Mouse (Mus musculus): Measurements from ENCODE around the gene Irf2bp2. TPM values are rescaled to one million over a fixed set of nuclear protein-coding genes. Genes with fewer than 3 reads are reported as not detected.
A peak's percentile ranks its signal among the peaks of the same experiment; 100 is the strongest.

Gene Irf2bp2
- polyA plus RNA-seq, 1 experiment from 2014 or later = 6.5 TPM

DNA sequence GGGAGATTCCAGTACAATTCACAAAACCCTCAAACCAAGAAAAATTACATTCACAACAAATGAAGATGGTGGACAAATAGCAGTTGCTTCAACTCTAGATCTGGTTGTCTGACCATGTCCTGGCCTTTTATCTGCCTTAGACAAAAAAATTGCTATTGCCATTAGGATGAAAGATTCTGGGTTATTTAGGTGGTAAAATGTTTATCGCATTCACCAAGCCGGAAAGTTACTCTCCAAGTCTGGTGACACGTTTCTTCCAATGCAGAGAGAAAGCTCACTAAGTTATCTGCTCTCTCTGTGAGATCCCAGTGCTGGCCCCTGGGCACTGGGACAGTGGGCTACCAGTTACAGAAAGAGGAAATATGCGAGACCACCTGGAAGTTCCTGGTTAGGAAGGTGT, 5.5 kb upstream of the Irf2bp2 start:
- H3K4me3 ChIP-seq = no peak overlapping the region
- 74% methylated on average over 4 of the region's 4 CpGs for WGBS
- H3K27ac ChIP-seq = peak overlapping the region; percentile 42; the same call in 1 of the 2 replicates
- H3K36me3 ChIP-seq = no peaks in the 10 kb centered on the region
- H3K27me3 ChIP-seq (ENCODE audit: insufficient read depth, poor library complexity, severe bottlenecking) = no peaks in the 10 kb centered on the region
- peaks cover 75% of the 10 kb centered on the region for H3K4me1 ChIP-seq
- no peak for DNase-seq (ENCODE audit: low spot score)
- no peaks in the 10 kb centered on the region for H3K9me3 ChIP-seq

DNA sequence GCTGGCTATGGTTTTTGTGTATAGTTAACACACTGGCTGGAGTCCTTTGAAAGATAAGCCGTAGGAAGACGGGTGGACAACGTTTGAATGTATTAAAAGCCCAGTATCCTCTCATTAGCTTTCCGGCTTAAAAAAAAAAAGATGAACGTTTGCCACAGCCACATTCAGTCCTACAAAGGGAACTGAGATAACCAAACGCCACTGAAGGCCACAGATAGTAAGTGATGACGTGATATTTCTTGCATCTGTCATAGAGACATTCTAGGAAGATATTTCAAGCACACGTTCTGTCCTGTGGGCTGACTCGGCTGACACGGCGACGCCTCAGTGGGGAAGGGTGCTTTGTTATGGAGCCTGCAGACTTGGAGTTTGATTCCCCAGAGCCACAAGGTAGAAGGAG, 4.4 kb upstream of the Irf2bp2 start:
- H3K9me3 ChIP-seq = no peaks in the 10 kb centered on the region
- WGBS = 11% methylated on average over 12 of the region's 12 CpGs
- no peak for DNase-seq (ENCODE audit: low spot score)
- H3K36me3 ChIP-seq = no peaks in the 10 kb centered on the region
- H3K4me3 ChIP-seq = peak overlapping the region; percentile 22; the same call in 1 of the 2 replicates
- H3K27me3 ChIP-seq (ENCODE audit: insufficient read depth, poor library complexity, severe bottlenecking) = no peaks in the 10 kb centered on the region
- peak overlapping the region; percentile 100 for H3K27ac ChIP-seq
- H3K4me1 ChIP-seq = peaks cover 69% of the 10 kb centered on the region

DNA sequence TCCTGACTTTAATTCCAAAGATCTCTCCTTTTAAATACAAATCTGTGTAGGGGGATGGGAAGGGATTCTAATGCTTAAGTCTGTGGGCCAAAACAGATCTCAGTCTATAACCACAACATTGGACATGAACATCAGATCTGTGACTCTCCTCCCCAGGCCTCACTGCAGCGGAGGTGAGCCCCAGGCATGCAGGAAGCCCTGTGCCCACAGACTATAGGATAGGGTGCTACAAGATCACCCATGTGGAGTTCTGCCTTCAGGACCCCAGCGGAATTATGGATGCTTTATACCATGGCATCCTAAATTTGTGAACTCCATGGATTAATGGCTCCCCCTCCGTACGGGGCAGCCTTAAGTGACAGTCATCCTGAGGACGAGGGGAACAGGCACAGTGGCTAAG, 2.9 kb upstream of the Irf2bp2 start:
- Histone ChIP-seq H3K36me3 (0 out of 2 replicates have a peak, but pooled peaks cover 8% of the 10 kb centered on the region), H3K4me3 (peak overlapping the region; percentile 100), H3K9me3 (no peaks in the 10 kb centered on the region), H3K27ac (peak overlapping the region; percentile 100), H3K27me3 (ENCODE audit: insufficient read depth, poor library complexity, severe bottlenecking) (no peaks in the 10 kb centered on the region), H3K4me1 (peaks cover 59% of the 10 kb centered on the region)
- DNase-seq (ENCODE audit: low spot score) = no peak
- 81% methylated on average over 5 of the region's 5 CpGs for WGBS

DNA sequence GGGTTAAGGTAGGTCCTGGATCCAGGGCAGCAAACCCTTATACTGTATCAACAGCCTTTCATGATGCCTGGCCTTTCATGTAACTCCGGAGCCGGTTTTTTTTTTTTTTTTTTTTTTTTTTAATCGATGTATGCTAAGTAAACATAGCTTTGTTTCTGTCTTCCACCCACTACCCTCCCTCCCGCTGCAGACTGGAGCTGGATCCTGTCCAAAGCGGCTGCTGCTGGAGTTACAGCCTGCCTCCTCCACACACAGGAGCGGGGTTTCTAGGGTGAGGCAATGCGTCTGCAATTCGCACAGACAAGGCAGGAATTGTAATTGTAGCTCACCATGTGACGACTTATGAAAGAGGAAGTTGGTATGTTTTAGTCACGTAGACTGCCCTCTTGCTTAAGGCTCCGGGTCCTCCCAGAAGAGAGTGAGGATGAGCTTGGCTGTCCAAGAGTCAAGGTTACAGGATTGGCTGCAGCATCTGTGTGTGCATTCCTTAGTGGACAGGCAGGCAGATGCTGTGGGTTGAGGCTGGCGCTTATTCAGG, 2.4 kb upstream of the Irf2bp2 start:
- Histone ChIP-seq H3K27ac (peak overlapping the region; percentile 100), H3K4me1 (peaks cover 57% of the 10 kb centered on the region), H3K27me3 (ENCODE audit: insufficient read depth, poor library complexity, severe bottlenecking) (no peaks in the 10 kb centered on the region), H3K36me3 (peaks cover 12% of the 10 kb centered on the region), H3K4me3 (peak overlapping the region; percentile 100), H3K9me3 (no peaks in the 10 kb centered on the region)
- peak; percentile 95 for DNase-seq (ENCODE audit: low spot score)
- 12% methylated on average over 12 of the region's 12 CpGs for whole genome bisulfite sequencing

DNA sequence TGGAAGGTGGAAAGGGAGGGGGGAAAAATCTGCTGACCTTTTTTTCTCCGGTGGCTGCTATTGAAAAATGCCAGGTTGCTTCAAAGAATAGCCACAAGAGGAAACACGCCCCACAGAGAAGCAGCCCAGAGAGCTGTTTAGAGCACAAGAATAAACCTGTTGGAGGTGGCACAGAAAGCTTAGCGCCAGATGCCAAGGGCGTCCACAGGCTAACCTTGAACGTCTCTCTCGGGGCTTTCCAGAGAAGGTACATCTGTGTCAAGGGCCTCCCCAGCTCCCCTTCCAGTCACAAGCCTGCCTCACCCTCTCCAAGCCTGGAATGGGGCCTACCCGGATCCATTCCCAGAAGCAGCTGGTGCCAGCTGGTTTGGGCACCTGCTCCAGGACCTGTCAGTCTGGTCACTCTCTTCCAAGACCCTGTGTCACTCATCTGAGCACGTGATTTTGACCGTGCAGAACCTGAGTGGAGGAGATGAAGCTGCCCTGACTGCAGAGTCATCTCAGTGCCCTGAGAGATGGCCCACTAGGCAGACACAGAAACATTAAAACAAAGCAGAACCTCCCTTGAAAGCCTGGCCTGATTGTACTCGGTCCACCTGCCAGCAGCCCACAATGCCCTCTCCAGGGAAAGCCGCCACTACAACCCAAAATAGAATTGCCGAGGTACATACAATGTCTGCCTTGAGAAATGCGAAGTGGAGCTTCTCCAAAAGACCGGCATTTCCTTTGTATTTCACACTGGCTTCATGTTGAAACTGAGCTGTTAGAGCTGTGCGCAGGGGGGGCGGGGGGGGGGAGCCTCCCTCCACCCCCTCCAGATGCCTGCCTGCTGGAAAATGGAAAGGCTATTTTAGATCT, 1.6 kb upstream of the Irf2bp2 start:
- WGBS = 21% methylated on average over 16 of the region's 16 CpGs
- Histone ChIP-seq H3K27me3 (ENCODE audit: insufficient read depth, poor library complexity, severe bottlenecking) (no peaks in the 10 kb centered on the region), H3K36me3 (peaks cover 15% of the 10 kb centered on the region), H3K4me3 (peak overlapping the region; percentile 100), H3K4me1 (peaks cover 53% of the 10 kb centered on the region), H3K27ac (peak overlapping the region; percentile 100), H3K9me3 (no peaks in the 10 kb centered on the region)
- peak; percentile 81 for DNase-seq (ENCODE audit: low spot score)

DNA sequence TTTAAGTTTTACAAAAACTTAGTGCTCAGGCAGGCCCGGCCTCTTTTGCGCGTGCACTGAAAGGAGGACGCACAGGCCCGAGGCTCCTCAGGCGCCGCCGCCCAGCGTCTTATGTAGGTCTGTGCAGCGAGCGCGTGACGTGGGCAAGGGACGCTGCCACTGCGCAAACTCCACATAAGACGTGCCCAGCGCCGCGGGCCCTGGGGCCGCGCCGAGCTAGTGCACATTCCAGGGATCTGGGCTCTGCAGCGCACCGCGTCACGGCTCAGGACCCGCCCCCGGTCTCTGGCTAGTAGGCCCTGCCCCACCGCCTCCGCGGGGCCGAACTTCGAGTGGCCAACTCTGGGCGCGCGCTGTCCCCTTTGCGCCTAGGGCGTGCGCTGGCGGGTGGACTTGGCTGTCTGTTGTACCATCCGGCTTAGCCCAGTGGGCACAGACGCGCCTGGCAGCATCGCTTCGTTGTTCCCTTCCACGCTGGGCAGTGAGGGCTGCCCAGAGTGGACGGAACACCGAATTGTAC, 755 bp upstream of the Irf2bp2 start:
- WGBS = under 1% methylated on average over 48 of the region's 48 CpGs
- H3K4me1 ChIP-seq = peaks cover 56% of the 10 kb centered on the region
- peaks cover 22% of the 10 kb centered on the region for H3K36me3 ChIP-seq
- no peaks in the 10 kb centered on the region for H3K9me3 ChIP-seq
- peak overlapping the region; percentile 100 for H3K27ac ChIP-seq
- H3K4me3 ChIP-seq = peak overlapping the region; percentile 100
- H3K27me3 ChIP-seq (ENCODE audit: insufficient read depth, poor library complexity, severe bottlenecking) = no peaks in the 10 kb centered on the region
- peak; percentile 99 for DNase-seq (ENCODE audit: low spot score)

DNA sequence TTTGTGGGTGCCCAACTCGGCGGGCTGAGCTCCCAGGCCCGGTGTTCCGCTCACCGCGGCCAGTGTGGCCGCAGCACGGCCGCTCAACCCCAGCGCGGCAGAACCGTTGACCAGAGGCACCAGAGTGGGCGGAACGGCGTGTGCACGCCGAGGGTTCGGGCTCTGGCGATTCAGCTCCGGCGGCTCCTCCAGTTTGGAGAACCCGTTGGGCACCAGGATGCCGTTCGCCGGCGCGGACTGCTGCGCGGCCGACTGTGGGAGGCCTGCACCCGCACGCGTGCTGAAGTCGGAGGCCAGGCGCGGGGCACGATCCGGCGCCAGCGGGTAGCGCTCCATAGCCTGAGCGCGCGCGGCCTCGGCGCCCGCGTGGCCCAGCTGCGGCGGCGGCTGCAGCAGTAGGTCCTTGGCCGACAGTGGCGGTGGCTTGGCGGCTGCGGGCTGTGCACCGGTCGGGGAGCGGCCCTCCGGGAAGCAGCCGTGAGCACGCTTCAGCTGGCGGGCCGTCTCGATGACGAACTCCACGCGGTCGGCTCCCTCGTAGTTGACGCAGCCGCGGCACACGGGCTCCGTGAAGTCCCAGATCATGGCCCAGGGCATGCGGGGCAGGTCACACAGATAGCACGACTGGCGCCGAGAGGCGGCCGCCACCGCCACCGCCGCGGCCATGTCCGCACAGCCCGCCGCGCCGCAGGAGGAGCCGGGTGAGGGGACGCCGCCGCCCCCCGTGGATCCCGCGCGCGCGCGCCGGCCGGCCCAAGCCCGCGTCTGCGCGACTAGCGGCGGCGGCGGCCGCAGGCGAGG, 815 bp downstream of the Irf2bp2 start:
- peak overlapping the region; percentile 100 for H3K27ac ChIP-seq
- no peaks in the 10 kb centered on the region for H3K27me3 ChIP-seq (ENCODE audit: insufficient read depth, poor library complexity, severe bottlenecking)
- peak overlapping the region; percentile 100 for H3K4me3 ChIP-seq
- peaks cover 56% of the 10 kb centered on the region for H3K4me1 ChIP-seq
- DNase-seq (ENCODE audit: low spot score) = no peak
- no peaks in the 10 kb centered on the region for H3K9me3 ChIP-seq
- H3K36me3 ChIP-seq = peaks cover 25% of the 10 kb centered on the region
- WGBS = 7% methylated on average over 113 of the region's 113 CpGs

DNA sequence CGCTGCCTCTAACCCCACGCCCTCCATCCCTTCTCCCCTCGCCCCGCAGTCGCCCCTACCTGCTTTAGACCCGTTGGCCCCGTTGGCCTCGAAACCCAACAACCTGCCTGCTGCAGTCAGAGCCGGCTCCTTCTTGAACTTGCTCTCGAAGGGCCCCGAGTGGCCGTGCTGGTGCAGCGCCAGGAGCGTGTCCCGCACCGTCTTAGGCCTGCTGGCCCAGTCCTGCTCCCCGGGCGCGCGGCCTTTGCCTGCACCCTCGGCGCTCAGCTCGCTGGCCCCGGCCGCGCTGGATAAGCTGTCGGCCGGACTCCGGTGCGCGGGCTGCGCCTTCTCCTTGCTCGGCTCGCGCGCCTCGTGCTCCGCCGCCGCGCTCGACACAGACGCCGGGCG, 1.4 kb downstream of the Irf2bp2 start:
- H3K27me3 ChIP-seq (ENCODE audit: insufficient read depth, poor library complexity, severe bottlenecking) = no peaks in the 10 kb centered on the region
- H3K4me3 ChIP-seq = peak overlapping the region; percentile 100
- no peak for DNase-seq (ENCODE audit: low spot score)
- peak overlapping the region; percentile 100 for H3K27ac ChIP-seq
- H3K9me3 ChIP-seq = no peaks in the 10 kb centered on the region
- peaks cover 25% of the 10 kb centered on the region for H3K36me3 ChIP-seq
- WGBS = under 1% methylated on average over 37 of the region's 45 CpGs
- H3K4me1 ChIP-seq = peaks cover 56% of the 10 kb centered on the region

DNA sequence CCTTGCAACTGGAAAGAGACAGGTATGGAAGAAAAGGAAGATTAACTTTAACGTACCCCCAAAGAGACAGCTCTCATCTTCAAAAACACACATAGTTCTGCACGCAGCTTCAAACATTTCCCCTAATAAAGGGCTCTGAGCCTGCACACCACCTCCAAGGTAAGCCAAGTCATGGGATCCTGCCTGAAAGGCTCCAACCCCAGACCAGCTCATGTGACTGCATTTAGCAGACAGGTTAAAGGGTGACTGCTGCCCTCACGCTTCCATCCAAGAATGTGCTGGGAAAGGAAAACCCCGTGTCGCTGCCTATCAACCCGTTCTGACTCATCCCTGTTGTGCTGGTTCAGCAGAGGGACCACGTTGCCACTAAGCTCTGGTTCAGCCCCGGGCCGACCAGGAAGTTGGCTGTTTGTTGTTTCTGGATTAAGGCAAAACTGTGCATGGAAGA, 1.9 kb downstream of the Irf2bp2 start:
- Histone ChIP-seq H3K36me3 (peaks cover 28% of the 10 kb centered on the region), H3K9me3 (no peaks in the 10 kb centered on the region), H3K4me3 (peak overlapping the region; percentile 100), H3K4me1 (peaks cover 54% of the 10 kb centered on the region), H3K27ac (peak overlapping the region; percentile 100), H3K27me3 (ENCODE audit: insufficient read depth, poor library complexity, severe bottlenecking) (no peaks in the 10 kb centered on the region)
- WGBS = under 1% methylated on average over 9 of the region's 9 CpGs
- peak; percentile 86 for DNase-seq (ENCODE audit: low spot score)

DNA sequence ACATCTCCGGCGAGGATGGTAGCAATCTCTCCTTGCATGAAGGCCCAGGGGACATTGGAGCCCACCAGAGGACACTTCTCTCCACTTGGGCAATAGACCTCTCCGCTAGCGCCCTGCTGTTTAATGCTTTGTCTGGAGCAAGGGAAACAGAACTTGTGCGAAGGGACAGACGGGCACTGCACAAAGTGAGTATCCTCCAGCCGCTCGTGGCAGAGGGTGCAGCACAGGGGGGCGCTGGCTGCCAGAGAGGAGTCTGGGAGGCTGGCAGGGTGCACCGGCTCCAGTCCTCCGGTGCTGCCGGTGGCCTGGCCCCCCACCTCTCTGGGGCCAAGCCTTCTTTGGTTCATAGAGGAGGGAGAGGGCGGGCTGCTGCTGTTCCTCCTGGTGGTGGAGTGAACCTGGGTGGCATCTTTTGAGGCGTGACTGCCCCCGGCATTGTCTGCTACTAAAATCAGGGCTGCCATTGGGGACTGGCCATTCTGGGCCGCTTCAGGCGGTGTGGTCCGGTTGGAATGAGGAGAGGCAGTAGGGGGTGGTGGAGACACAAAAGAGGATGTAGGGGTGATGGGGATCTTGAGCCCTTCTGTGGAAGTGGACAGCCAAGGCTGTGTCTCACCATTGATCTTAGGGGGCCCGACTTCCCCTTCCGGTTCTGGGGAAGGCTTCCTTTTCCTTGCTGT, 2.5 kb downstream of the Irf2bp2 start:
- Histone ChIP-seq H3K9me3 (no peaks in the 10 kb centered on the region), H3K36me3 (peaks cover 32% of the 10 kb centered on the region), H3K27ac (peak overlapping the region; percentile 100), H3K4me3 (peak overlapping the region; percentile 100), H3K4me1 (peaks cover 50% of the 10 kb centered on the region), H3K27me3 (ENCODE audit: insufficient read depth, poor library complexity, severe bottlenecking) (no peaks in the 10 kb centered on the region)
- no peak for DNase-seq (ENCODE audit: low spot score)
- WGBS = 6% methylated on average over 20 of the region's 20 CpGs

DNA sequence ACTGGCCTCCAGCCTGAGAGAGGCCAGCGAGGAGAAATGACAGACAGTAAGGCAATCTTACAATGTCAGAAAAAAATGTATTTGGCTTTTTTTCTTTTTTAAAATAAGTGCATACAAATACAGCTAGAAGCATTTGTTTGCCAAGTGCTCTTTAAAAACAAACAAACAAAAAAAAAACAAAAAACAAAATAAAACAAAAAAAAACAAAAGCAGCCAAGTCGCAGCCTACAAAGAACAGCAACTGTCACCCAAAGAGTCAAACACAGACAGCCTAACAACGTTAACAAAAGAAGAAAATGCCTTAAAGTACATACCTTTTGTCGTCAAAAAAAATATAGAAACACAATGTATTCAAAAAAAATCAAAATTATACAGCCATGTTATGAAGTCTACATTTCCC, 3.2 kb downstream of the Irf2bp2 start:
- Histone ChIP-seq H3K9me3 (no peaks in the 10 kb centered on the region), H3K36me3 (peaks cover 32% of the 10 kb centered on the region), H3K4me3 (peak overlapping the region; percentile 100), H3K27me3 (ENCODE audit: insufficient read depth, poor library complexity, severe bottlenecking) (no peaks in the 10 kb centered on the region), H3K4me1 (peaks cover 48% of the 10 kb centered on the region), H3K27ac (peak overlapping the region; percentile 86)
- 31% methylated on average over 4 of the region's 4 CpGs for WGBS
- no peak for DNase-seq (ENCODE audit: low spot score)

DNA sequence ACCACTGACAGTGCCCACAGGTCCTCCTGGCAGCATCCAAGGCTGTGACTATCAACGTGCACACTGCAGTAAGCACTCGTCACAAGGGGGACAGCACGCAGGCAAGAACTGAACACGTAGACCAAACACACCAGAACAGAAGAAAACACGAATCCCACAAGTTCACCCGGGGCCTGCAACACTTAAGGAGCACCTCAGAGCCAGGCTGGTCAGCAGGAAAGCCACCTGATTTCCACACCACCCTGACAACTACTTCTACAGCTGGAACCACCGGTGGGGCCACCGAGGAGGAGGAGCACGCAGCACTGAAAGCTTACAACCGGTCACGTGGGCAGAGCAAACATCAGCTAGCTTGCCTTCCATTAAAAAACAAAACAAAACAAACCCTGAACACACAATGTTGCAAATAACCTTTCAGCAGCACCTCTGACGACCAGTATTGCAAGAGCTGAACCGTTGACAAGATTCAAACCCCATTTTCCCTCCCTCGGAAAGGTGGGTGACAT, 3.7 kb downstream of the Irf2bp2 start:
- 8% methylated on average over 14 of the region's 14 CpGs for WGBS
- H3K36me3 ChIP-seq = peaks cover 32% of the 10 kb centered on the region
- DNase-seq (ENCODE audit: low spot score) = peak; percentile 89
- peaks cover 48% of the 10 kb centered on the region for H3K4me1 ChIP-seq
- H3K9me3 ChIP-seq = no peaks in the 10 kb centered on the region
- peak overlapping the region; percentile 86 for H3K27ac ChIP-seq
- no peaks in the 10 kb centered on the region for H3K27me3 ChIP-seq (ENCODE audit: insufficient read depth, poor library complexity, severe bottlenecking)
- H3K4me3 ChIP-seq = peak overlapping the region; percentile 100

All from heart, embryonic 10.5 days (tissue).